Mouse (Mus musculus): Measurements from ENCODE around the gene Ppp1r21. TPM values are rescaled to one million over a fixed set of nuclear protein-coding genes. Genes with fewer than 3 reads are reported as not detected.

Gene Ppp1r21
- 34.2 TPM for polyA plus RNA-seq (2017; shearing (Covaris generic))

DNA sequence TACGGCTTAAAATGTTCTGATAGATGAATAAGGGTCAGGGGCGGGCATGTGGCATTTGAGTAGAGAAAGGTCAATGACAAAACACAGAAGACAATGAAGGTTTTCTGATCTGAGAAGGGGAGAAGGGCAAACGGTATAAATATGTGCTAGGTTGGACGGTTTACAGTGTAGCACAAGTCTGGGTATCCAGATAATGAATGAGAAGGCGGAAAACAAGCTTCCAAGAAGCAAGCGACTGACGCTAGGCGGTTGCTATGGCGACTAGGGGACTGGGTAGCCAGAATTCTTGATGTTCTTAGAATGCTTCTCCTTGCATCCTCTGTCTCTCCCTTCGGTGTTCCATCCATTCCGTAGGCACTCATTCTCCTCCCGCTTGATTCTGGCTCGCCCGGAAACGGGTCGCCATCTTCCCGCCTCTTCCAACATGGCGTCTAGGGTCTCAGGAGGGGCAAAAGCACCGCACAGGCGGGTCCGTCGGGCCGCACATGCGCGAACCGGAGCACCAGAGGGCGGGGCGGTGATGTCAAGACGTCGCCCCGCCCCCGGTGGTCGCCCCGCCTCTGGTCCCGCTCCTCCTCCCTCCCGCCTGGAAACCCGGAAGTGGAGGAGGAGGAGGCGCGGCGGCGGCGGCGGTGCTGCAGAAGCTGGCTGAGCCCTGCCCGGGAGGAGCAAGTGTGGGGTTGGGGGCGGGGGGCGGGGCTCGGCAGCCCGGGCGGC is at the start of gene Ppp1r21:
Gene Ppp1r21 (plus strand): TSS at position 600 of the 717 bp plus-strand sequence.

DNA sequence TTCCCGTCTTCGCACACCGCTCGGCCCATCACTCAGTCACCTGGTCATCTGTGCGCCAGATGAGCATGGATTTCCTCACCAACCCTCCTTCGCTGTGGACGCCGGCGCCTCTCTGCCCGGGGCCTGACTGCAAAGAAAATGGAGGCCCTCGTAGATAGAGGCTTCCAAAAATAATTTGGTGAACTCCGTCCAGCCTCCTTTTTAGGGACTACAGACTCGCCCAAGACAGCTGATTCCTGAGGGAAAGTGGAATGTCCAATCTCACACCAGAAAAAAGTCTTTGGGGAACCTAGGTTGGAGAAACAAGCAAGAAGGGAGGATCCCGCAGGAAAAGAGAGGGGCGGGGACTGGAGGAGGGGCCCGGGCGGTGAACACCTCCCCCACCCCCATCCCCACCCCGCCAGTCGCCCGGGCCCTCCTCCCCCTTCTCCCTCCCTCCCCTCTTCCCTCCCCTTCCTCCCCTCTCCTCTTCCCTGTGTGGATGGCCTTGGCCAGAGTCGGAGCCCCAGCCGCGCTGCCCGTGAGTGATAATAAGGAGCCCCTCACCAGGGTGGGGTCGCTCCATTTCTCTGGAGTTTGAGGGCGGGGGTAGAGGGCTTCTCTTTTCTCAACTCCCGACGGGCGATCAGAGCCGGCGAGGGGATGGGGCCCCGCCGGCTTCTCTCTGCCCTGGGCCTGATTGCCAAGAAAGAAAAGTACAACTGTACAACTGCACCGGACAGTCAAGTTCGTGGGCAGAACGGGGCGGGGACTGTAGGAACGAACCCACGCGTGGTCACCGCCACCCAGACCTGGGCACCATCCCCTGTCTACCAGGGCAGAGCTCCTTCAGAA is 67.5 kb downstream of the Ppp1r21 start, which contains the start of gene Ston1:
Gene Ston1 (plus strand): TSS at position 463 of the 834 bp plus-strand sequence.

Other genes starting within 250 kb of the Ppp1r21 start
- 37.7 TPM for gene Foxn2, start 89.4 kb upstream of the Ppp1r21 start, polyA plus RNA-seq (2017; shearing (Covaris generic))
- 2.2 TPM for gene Ston1, start 67.6 kb downstream of the Ppp1r21 start, polyA plus RNA-seq (2017; shearing (Covaris generic))
- gene Gtf2a1l, start 138.5 kb downstream of the Ppp1r21 start, polyA plus RNA-seq (2017; shearing (Covaris generic)) = not detected

Measured in inflammation-experienced regulatory T-cells, adult 16 weeks (primary cell).